Mouse (Mus musculus) heart, postnatal 25 days (tissue): Measurements from ENCODE around the gene Olfr157. TPM values are rescaled to one million over a fixed set of nuclear protein-coding genes. Genes with fewer than 3 reads are reported as not detected.
"Not testable (repeated sequence)": the region's sequence is repeated elsewhere in the genome, so short reads cannot be mapped to it uniquely, and the experiment has no call there.

Source experiments
- DNase-seq: peaks from one replicate; pipeline ENCODE4 v3.0.0; 2022; ENCODE audit warnings: low spot score
- intact Hi-C: fragments of 180-260 bp; cut with DNase I; formaldehyde crosslinking; loops from one replicate; pipeline ENCODE4 v1.15.1; 2025
- total RNA-seq, 2 experiments: library from RNA; stranded (reverse); gene quantifications; 2 replicates each; pipeline ENCODE4 v1.2.3; 2021

The Olfr157 gene
- total RNA-seq, 2 experiments from 2014 or later: not detected

DNA sequence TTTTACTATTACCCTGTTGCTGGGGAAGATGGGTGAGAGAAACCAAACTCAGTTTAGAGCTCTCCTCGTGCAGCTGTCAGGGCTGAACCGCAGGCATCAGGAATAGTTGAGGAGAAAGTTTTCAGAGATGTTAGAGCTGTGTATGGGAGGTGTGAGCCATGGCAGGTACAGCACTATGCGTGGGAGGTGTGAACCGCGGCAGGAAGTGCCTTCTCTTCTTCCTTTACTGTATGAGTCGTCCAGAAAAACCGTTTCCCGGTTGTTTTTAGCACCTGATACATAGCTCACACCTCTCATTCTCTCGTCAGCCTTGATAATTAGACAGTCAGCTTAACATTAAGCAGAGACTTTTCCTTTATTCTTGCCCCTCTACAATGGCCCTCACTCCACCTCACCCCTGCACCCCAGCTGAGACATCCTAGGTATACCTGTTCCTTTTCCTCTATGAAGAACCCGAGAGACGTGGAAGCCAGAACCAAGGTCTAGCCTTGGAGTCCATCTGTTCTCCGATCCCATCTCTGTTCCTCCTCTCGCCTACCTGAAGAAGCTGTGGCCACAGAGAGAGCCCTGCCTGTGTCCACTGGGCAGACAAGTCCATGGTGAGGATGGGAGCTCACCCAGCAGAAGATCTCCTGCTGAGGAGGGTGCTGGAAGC, 17.0 kb downstream of the Olfr157 start:
- DNase-seq: no peak
- intact Hi-C loops: no loop called here

DNA sequence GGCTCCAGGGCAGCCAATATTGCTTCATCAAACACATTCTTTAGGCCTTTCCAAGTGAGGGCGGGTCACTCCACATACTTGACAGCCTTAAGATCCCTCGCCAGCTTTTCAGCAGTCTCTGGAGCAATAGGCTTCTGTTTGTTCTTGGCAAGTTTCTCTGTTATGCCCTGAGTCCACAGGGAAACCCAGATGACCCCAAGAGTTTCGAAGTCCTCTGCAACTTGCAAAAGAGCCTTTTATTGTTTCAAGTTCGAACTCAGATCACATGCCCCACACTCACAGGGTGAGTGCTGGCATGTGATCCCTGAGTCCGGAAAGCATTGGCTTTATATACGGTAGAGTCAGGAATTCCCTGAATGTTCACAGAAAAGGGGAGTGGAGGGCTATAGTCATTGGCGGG, 41.1 kb downstream of the Olfr157 start:
- intact Hi-C loops: no loop called here
- DNase-seq: no peak

GRCm38 (mm10) chr4:43795844-43796243, 44.2 kb downstream of the Olfr157 start:
- intact Hi-C loops: not testable (repeated sequence)

DNA sequence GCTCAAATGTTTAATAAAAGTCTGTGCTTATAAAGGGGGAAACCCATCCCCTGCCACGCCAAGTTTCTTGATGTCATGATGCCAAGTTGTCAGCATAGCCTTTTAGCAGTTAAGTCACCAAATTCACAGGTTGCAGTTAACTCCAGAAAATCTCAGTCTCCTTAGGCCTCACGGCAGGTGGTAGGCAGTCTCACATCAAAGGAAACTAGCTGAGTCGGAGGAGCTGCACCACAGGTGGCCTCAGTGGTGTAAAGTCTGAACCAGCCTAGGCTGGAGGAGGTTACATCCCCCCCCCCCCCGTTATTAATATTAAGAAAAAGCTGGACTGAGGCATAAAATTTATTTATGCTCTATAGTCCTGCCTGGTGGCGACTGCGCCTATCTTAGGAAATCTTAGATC, 44.7 kb downstream of the Olfr157 start:
- DNase-seq: no peak
- intact Hi-C loops: no loop called here

More at GRCm38 (mm10) chr4:43795844-43796243, 44.2 kb downstream of the Olfr157 start:
- DNase-seq: not testable (repeated sequence)

Other genes starting within 250 kb of the Olfr157 start
- gene Npr2, start 208.3 kb downstream of the Olfr157 start, total RNA-seq: 10 to 100 TPM; 35.9 to 42.4 TPM
- gene Spag8, start 186.6 kb downstream of the Olfr157 start, total RNA-seq: under 1 TPM; 0.21 to 0.31 TPM
- 100 to 1,000 TPM; 138 to 147 TPM for gene Hint2, start 183.7 kb downstream of the Olfr157 start, total RNA-seq
- gene Tmem8b, start 171.2 kb downstream of the Olfr157 start, total RNA-seq: 10 to 100 TPM; 15.8 to 16.9 TPM
- under 1 TPM; 0.20 to 0.26 TPM for gene Fam221b, start 171.1 kb downstream of the Olfr157 start, total RNA-seq
- not detected for gene Olfr70, start 139.4 kb downstream of the Olfr157 start, total RNA-seq
- not detected for gene Olfr71, start 129.9 kb downstream of the Olfr157 start, total RNA-seq
- 1 to 10 TPM; 3.3 to 3.4 TPM for gene Hrct1, start 113.0 kb downstream of the Olfr157 start, total RNA-seq
- gene Spaar, start 110.2 kb downstream of the Olfr157 start, total RNA-seq: 1 to 10 TPM; 4.8 to 4.9 TPM
- gene Olfr159, start 69.2 kb downstream of the Olfr157 start, total RNA-seq: not detected
- not detected for gene Olfr156, start 16.3 kb downstream of the Olfr157 start, total RNA-seq
- gene Olfr155, start 11.4 kb upstream of the Olfr157 start, total RNA-seq: not detected
- gene Reck, start 35.3 kb upstream of the Olfr157 start, total RNA-seq: 1 to 10 TPM; 6.5 TPM
- 1 to 10 TPM; 3.6 to 4.3 TPM for gene Glipr2, start 117.2 kb upstream of the Olfr157 start, total RNA-seq
- gene Ccin, start 143.3 kb upstream of the Olfr157 start, total RNA-seq: not detected
- 10 to 100 TPM; 77.8 to 84.2 TPM for gene Clta, start 164.3 kb upstream of the Olfr157 start, total RNA-seq
- gene Gne, start 244.0 kb upstream of the Olfr157 start, total RNA-seq: 10 to 100 TPM; 25.7 to 28.7 TPM